In the genomic region with DNA sequence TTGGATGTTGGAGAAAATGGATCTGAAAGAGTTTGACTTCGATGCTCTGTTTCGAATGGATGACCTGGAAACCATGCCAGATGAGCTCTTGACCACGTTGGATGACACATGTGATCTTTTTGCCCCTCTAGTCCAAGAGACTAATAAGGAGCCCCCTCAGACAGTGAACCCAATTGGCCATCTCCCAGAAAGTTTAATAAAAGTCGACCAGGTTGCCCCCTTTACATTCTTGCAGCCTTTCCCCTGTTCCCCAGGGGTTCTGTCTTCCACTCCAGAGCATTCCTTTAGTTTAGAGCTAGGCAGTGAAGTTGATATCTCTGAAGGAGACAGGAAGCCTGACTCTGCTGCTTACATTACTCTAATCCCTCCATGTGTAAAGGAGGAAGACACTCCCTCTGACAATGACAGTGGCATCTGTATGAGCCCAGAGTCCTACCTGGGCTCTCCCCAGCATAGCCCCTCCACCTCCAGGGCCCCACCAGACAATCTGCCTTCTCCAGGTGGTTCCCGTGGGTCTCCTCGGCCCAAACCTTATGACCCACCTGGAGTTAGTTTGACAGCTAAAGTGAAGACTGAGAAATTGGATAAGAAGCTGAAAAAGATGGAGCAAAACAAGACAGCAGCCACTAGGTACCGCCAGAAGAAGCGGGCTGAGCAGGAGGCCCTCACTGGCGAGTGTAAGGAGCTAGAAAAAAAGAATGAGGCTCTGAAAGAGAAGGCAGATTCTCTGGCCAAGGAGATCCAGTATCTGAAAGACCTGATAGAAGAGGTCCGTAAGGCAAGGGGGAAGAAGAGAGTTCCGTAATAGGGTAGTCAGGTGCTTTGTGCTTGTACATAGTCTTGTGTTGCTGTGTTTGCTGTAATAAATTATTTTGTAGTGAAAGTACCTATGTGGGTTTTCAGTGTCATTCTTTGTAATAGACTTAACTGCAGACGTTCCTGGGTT, we compare ENCODE assay signal across 1 mouse cellular context.
TF ChIP-seq lines count a peak whose summit lies in the region.

No protein-coding gene starts in this region.

TF ChIP-seq in MEL, 35 proteins besides CTCF, POLR2A, EP300 and RAD21:
- TF ChIP-seq MYC (IDR thresholded peaks at IDR 0.05; ENCODE audit: low read depth, low read length) (0 out of 2 replicates have a peak, but pooled peaks have one; percentile 30), CHD1 (IDR thresholded peaks at IDR 0.05; ENCODE audit: low read depth, low read length) (peak; percentile 83; the same call in 1 of the 2 replicates), RCOR1 (IDR thresholded peaks at IDR 0.05; ENCODE audit: low read depth, low read length) (no peak), MXI1 (IDR thresholded peaks at IDR 0.05; ENCODE audit: low read depth, low read length) (peak; percentile 47; the same call in 1 of the 2 replicates), CHD2 (IDR thresholded peaks at IDR 0.05; ENCODE audit: low read length) (no peak), ZMIZ1 (IDR thresholded peaks at IDR 0.05; ENCODE audit: low read depth, low read length) (peak; percentile 14; the same call in 1 of the 2 replicates), SMC3 (IDR thresholded peaks at IDR 0.05; ENCODE audit: low read depth, low read length) (no peak), USF1 (IDR thresholded peaks at IDR 0.05; ENCODE audit: low read depth, low read length) (no peak), MAX (IDR thresholded peaks at IDR 0.05; ENCODE audit: low read length) (0 out of 2 replicates have a peak, but pooled peaks have one; percentile 53)
